Mouse (Mus musculus): ENCODE measurements around the gene Snx18. TPM values are rescaled to one million over a fixed set of nuclear protein-coding genes. Genes with fewer than 3 reads are reported as not detected.

Gene Snx18
- polyA plus RNA-seq, 3 experiments from 2014 or later: 10.7 to 12.2 (median 11.8) TPM

DNA sequence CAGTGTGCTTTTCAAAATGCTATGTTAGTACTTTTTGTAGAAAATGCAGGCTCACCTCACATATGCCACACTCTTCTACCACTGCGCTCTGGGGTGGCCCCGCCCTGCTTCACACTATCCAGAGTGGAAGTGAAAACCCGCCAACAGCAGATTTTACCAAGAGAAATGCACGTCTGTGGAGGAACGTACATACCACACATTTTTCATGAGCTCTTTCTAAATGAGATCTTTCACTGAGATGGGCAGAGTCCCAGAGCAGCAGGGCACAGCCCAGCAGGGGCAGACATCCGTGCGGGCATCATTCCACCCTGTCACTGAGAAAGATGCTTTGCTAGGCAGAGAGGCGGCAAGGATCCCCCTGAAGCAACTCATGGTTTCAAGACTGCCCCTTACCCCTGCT, 22.4 kb downstream of the Snx18 start:
- ATAC-seq: no peak

DNA sequence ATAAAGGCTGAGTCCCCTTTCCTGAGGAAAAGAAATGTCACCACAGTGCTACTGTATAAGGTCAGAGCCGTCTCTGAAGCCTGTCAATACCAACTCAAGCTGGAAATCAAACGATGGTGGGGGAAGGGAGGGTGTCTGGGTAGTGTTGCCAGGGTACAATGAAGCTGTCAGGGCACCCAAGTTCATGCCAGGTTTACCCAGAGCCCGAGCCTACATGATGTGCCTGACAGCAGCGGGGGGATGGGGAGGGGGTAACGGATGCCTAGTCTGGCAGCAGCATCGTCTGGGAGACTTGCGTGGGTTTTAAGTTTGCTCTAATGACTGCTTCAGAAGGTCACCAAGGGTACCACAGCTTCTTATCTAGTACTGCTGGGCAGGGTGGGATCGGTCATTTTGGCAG, 23.1 kb downstream of the Snx18 start:
- no peak for ATAC-seq

DNA sequence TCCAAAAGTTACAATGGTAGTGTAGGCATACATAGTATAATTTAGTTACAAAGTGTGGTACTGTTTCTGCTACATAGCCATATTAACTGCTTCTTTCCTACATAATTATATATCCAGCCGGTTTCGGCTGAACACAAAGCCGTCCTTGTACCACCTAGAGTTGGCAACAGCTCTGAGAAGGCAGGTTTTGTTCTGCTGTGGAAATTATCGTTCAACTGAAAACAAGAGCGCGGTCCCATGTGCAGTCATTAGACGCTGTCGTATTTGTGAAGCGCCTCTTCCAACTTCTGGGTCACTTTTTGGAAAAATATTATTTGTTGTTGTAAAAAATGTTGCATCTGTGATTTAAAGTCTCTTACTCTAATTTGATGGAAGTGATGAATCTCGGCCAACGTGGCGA, 24.0 kb downstream of the Snx18 start:
- ATAC-seq: no peak

DNA sequence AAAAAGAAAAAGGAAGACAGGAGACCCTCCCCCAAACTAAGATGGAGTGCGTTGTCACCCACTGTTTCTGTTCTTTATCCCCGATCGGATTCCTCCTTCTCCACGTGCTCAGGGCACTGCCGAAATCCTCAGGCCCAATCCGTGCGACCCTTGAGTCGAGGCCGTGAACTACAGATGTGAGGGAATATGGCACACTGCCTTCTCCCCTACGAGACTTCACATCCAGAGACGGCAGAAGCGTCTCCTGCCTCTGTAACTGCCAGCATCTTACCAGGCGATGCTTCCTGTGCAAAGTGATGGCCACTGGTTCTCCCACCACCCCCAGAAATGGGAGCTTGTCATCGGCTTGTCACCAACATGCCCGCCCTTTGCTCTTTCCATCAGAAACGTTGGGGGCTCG, 24.7 kb downstream of the Snx18 start:
- no peak for ATAC-seq

DNA sequence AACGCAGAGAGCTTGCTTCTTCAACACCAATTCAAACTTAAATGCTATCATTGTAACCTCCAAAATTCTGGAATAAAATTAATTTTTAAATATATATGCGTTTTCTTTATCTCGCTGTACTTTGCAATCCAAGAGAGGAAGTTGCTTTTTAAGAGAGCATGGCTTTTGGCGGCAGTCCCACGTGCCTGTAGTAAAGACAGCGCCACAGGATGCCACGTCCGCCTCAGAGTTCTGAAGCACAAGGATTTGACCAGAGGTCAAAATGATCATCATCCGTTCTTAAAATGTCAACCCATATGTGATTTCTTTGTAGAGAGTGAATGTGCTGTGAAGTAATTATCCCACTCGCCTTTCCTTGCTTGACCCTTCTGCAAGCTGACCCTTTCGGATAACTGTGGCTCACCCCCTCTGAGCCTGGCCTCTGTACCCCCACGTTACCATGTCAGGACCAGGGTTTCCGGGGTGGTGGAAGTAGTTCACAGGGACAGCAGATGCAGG, 25.6 kb downstream of the Snx18 start:
- no peak for ATAC-seq

DNA sequence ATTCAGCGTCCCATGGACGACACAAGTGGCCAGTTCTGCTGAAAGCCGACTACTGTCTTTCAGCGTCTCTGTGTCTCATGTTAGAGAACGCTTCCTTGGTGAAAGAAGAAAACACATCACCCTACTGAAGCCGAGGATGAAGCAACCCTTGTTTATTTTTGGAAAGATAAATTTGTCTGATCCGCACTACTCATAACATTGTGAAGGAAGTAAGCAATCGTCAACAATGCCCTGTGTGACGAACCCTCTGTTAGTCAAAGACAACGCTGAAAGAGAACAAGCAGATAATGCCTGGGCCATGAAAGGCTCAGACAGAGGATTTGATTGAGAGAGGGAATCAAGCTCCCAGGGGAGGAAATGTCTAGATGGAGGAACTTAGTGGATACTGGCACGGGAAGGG, 27.0 kb downstream of the Snx18 start:
- no peak for ATAC-seq

DNA sequence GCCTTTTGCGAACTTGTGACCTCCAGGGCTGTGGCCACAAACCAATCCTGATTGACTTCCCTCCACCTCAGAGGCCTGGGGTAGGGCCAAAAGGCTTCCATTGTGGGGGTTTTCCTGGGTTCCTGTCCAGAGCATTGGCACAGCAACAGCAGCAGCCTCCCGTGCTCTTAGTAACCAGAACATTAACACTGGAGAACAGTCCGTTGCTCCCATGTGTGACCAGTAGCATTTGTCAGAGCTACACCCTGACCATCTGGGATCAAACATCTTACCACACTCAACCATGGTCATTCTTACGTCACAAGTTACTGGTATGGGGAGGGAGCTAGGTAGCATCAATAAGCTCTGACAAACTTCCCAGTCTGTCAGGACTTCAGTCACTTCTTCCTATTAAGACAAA, 28.1 kb downstream of the Snx18 start:
- ATAC-seq: no peak

DNA sequence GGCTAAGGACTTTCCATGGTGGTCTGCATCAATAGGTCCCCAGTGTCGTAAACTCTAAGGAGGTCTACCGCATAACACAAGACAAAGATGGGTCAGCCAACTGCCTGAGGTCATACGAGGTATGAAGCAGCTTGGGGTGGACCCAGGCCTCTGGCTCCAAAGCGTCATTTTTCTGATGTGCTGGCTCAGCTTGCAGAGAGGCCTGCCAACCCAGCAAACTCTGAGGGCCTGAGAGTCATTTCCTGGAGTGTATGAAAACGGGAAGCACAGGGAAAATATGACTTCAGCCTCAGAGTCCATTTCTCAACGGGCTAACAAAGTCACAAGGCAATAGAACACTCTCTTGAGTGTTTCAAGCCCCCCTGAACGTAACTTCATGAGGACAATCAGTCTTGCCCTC, 28.9 kb downstream of the Snx18 start:
- ATAC-seq: no peak

DNA sequence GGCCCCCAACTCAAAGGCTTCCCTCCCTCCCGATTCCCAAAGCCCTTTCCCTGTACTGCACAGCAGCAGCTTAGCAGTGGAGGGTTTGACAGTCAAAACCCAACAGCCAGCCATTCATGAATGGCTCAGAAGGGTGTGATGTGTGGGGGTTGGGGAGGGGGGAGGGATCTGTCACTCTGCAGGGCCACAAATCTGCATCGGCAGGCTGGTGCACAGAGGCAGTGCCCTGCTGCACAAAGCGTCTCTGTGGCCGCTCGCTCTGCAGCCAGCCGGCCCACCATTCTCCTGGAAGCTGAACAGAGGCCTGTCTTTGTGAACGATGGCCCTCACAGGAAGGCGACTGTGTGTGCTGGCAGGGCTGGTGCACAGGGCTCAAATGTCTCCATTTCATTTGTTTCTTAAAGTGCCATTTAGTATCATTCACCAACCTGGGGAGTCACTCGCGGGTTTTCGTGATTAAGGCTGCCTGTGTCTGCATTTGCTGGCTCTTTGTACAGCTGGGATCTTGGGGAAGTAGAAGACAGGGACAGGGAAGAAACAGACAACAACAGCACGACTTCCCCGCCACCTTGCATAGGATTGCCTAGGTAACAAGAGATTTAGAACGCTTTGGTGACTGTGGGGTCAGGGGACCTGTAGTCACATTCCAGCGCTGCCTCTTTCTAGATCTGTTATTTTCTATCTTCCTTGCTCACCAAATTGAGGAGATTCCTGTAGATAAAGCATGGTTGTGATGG, 31.0 kb downstream of the Snx18 start:
- no peak for ATAC-seq

DNA sequence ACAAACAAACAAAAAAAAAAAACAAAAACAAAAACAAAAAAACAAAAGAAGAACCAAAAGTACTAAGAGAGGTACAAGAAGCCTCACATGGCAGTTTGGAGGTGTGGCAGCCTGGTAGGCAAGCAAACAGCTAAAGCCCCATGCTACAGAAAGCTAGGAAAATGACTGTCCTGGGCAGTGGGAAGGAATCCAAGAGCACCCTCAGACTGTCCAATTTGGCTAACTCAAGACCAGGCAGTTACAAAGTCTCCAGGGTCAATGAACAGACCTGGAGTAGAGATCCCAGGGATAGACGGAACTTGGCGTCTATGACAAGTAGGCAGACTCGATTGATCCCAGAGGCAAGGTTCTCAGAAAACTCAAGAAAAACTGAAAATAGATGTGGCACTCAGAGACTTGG, 32.8 kb downstream of the Snx18 start:
- no peak for ATAC-seq

DNA sequence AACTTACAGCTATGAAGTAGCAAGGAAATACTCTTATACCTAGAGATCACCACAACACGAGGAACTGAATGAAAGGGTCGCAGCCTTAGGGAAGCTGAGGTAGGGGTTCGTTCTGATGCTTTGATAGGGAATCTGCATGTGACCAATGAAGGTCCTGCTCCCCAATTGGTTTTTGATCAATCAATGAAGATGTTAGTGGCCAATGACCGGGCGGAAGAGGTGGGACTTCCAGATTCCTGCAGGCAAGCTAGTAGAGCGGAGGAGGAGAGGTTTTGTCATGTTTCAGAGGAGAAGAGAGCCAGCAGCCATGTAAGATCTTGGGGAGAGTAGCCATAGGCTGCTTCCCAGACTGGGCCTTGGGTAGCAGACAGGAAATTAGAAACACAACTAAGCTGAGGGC, 33.9 kb downstream of the Snx18 start:
- ATAC-seq: no peak

DNA sequence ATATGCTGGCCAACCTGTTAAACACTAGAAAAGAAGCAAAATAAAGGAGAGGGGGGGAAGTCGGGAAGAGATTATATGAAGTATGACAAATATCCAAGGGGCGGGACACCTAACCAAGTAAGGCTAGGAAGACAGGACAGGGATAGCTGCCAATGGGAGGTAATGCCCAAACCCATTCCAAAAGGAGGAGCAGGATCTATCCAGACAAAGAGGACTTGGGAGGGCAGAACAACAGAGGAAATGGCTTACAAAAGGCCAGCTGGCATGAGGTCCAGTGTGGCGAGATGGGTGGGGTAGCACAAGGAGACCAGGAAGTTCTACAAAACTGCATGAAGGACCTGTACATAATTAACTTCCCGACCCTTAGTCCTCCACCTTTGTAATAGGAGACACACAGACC, 34.8 kb downstream of the Snx18 start:
- ATAC-seq: no peak

DNA sequence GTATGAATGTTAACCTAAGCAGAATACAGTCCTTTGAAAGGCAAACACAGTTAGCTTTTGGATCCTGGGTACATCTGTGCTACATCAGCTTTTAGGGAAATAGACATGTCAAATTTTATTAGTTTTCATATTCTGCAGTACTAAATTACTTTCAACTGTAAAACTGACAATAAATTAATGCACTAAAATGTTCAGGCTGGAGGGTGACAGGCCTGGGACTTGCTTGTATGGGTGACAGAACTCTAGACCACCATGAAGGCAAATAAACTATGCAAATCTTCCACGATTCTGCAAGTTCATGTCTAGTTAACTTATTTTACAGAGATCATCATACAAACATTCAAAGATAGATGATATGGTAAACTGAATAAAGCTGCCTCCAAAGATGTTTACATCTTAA, 36.3 kb downstream of the Snx18 start:
- no peak for ATAC-seq

DNA sequence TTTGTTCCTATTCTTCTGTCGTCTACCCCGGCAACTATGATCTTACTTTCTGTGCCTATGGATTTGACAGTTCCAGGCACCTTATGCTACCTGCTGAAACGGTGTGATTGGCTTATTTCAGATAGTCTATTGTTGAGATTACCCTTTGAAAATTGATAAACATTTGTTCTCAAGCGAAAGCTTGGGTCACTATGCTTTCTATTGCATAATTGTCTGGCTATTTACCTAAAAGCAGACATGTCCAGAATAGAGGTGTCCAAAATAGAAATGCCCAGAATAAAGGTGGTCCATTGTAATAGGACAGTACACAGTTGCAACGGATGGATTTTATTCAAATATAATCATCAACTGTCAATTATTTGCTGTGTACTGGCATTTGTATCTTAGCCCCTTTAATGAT, 36.9 kb downstream of the Snx18 start:
- ATAC-seq: no peak

DNA sequence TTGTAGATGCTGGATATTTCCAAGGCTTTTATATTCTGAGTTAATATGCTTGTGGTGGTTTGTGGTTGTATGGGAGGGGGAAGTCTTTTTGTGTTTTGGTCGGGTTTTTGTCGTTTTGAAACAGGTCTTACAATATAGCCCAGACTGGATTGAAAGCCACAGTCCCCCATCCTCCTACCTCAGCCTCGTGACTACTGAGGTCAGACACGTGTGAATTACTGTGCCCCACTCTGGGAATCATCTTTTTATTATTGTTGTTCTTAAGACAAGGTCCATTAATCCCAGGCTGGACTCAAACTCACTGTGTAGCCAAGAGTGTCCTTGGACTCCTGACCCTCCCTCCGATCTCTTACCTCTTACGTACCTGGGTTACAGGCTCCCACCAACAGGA, 38.0 kb downstream of the Snx18 start:
- ATAC-seq: peak; percentile 55

DNA sequence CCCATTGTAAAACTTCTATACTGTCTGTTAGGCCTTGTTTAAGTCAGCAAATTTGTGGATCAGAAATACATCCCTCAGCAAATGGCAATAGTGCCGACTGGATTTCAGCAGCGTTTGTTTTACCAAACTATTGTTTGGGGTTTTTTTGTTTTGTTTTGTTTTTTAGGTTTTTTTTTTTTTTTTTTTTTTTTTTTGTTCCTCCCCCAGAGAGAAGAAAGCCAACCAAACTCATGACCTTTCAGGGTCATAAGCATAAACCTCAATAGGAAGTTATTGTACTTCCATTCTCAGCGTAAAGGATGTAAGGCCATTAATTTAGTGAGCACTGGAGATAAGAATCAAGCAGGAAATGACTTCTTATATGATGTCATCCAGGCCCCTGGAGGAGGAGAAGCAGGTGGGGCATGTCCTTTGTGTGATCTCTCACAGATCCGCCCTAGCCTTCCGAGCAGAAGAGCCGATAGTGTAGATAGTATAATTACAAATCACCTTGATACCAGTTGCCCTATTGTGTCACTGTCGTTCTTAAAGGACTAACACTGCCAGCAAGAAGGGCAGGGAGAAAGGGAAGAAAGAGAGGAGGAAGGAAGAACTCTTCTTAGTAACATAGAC, 38.5 kb downstream of the Snx18 start:
- ATAC-seq: peak; percentile 96

DNA sequence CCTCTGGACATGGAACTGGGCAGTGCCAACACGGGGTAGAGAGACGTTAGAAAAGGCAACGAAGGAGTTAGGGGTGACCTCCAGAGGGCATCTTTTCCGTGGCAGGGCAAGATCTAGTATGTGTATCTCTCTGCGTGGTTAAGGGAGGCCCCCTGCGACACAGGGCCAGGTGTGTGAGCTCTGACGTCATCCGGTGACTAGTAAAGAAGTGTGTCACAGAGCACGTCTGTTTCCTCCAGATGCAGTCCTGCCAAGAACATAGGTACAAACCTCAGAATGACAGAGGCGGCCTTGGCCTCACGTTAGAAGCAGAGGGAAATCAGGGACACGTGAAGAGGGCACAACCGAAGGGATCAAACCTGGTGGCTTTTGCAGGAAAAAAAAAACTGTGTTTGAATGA, 44.1 kb downstream of the Snx18 start:
- ATAC-seq: peak; percentile 79

DNA sequence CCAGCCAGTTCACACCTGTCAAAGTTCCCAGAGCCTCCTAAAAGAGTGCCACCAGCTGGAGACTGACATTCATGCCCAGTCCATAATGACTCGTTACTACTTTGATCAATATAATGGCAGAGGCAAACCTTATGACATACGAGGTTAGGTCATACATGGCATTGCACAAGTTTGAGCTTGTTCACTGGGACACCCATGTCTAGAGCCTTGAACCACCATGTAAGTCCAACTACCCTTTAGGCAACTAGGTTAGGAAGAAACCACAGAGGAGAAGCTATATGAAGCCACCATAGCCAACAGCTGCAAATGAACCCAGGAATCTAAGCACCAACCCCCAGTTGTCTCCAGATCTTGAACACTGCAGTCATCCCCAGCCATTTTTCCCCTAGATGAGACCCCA, 45.0 kb downstream of the Snx18 start:
- ATAC-seq: no peak

DNA sequence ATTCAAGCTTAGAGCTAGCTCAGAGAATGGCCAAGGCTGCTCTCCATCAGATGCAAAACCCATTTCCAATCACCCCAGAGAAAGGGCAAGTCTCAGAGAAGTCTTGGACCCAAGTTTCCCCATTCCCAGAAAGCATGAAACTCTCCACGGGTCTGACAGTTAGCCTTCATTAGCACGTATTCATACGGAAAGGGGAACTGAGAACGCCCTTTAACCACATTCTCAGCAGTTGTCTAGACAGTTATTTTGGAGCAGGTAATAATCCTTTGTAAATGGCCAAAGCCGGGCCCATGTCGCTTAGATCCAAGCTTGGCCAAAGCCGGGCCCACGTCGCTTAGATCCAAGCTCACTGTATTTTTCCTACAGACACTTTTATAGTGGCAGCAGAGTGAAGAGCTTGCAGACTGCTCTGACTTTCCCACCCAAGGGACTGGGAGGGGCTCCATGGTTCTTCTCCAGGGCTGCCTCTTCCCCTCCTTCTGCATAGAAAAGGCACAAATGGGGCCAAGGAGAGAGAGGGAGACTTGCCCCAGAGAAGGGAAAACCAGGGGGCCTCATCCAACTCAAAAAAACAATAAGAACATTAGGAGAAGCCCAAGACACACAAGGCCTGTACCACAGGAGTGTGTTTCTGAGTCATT, 46.2 kb downstream of the Snx18 start:
- ATAC-seq: no peak

DNA sequence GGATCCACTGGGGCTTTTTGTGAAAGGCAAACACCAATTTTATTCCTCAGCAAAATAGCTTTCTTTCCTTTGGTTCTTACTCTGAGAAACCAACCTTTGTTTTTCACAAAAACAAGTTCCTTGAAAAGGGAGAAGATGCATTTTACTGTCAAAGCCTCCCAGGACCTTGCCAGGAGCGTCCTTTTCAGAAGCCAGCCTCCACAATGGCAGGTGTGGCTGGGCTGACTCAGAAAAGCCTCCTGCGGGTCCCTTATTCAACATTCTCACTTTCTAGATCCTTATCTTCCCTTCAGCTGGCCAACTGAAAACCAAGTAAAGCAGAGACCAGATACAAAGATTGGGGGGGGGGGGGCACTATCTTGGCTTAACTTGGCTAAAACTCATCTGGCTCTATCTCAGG, 48.8 kb downstream of the Snx18 start:
- no peak for ATAC-seq

DNA sequence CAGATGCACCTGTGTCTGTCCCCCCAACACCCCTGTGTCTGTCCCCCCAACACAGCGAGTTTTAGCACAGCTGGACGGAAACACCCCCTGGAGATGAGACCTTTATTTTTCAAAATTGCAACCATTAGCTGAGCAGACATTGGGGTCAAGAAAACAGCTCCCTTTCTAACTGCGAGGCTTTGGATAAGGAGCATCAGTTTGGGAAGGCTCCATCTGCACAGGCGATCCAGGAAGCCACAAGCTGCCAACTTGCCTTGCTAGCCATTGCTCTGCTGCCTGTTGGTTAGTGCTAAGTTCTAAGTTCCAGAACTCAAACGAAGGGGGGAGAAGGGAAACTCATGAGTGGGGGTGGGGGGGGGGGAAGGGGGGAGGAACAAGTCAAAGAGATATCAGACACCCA, 51.4 kb downstream of the Snx18 start:
- ATAC-seq: no peak

DNA sequence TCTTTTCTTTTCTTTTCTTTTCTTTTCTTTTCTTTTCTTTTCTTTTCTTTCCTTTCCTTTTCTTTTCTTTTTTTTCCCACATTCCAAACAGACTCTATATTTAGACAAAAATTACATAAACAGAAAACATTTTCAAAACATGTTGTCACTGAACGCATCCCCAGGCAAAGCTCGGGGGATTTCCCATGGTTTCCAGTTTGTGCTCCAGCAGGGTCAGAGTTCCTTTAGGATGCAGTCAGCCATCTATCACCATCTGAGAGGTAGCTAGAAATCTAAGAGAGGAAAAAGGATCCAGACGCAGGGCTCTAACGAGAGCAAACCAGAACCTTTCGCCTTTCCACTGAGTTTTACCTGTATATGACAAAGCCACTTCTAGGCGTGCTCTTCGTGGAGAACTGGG, 52.0 kb downstream of the Snx18 start:
- no peak for ATAC-seq

DNA sequence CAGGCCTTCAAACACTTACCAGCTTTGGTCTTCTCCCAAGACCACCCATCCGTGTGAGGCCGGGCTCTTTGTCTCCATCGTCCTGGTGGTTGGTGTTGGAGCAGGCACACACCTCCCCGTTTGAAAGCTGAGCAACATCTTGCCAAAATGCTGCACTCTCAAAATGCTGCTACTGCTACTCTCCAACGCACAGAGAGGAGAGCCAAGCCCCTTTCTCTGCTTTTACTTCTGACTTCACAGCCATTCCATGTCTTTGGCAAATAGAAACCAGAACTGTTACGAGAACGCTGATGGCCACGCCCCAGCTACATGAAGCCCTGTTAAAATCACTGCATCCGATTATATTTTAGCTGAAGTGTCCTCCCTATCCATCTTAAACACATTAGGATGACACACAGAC, 58.7 kb downstream of the Snx18 start:
- no peak for ATAC-seq

DNA sequence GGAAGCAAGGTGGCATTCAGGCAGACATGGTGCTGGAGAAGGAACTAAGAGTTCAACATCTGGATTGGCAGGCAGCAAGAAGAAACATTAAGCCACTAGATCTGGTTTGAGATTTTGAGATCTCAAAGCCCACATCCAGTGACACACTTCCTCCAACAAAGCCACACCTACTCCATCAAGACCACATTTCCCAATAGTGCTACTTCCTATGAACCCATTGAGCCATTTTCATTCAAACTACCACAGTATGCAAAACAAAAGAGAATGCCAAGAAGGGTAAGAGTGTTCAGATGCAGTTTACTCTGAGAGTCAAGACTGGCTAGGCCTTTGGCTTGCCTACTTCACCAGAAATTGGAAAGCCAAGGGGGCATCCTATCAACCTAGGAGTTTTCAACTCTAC, 61.8 kb downstream of the Snx18 start:
- ATAC-seq: no peak

Data from inflammation-experienced regulatory T-cells, adult 6 months (primary cell).